Mouse (Mus musculus) lung, postnatal 0 days (tissue): Measurements from ENCODE around the gene Sertad2.

Experiments used
- CTCF ChIP-seq: IDR thresholded peaks from 2 replicates; pipeline ENCODE4 v1.5.1; 2016; ENCODE audit warnings: antibody characterized with exemption, mild to moderate bottlenecking
- EP300 ChIP-seq: IDR thresholded peaks from 2 replicates; pipeline ENCODE4 v1.6.1; 2016; ENCODE audit warnings: antibody characterized with exemption, mild to moderate bottlenecking, control low read depth

- TF ChIP-seq CTCF (no peak), EP300 (no peak)
Measured at GRCm38 (mm10) chr11:20663580-20664198, 120.6 kb downstream of the Sertad2 start.
